Mouse (Mus musculus): Measurements from ENCODE around the gene Scarf2.

GRCm38 (mm10) chr16:17816528-17816927 lies 19.4 kb downstream of the Scarf2 start:
- TF ChIP-seq CTCF (IDR thresholded peaks at IDR 0.05; ENCODE audit: insufficient read depth, low read length), result no peak
- TF ChIP-seq POLR2A (IDR thresholded peaks at IDR 0.05; ENCODE audit: borderline replicate concordance, extremely low read depth, low read depth, low read length), result no peak

All from lung, adult 2 months (tissue).